Mouse (Mus musculus): ENCODE measurements around the gene Ano1.
A peak's percentile ranks its signal among the peaks of the same experiment; 100 is the strongest.

Gene Ano1

DNA sequence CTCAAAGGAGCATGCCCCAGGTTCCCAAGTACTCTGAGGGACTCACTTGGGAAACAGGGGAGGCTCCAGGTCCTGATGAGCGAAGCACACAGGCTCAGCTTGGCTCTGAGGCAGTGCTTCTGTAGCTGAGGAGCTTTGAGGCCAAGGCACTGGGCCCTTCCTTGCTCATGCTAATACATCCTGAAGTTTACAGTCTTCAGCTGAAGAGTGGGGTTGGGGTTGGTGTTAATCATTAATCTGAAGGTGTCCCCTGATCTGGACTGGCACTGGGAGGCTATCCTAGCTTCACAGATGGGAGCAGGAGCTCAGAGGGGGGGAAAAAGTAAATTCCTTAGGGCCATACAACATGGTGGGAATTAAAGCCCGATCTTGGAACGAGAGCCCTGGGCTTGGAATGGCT is 117.3 kb downstream of the Ano1 start:
- DNase-seq, result no peak

DNA sequence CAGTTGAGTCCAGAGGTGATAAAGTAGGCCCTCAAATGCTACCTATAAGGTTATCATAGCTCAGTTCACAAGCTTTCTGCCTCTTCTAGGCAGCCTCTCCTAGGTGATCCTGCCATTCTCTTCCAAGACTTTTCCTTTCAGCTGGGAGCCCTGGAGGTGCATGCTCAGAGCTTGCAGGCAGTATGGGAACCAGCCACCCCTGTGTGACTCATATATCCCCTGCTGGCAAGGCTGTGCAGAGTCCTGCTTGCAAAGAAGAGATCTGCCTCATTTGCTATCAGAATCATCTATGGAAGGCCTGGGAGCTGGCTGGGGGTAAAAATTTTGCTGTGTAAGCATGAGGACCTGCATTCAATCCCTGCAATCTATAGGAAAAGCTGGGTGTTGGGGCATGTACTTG is 119.5 kb downstream of the Ano1 start:
- no peak for DNase-seq

DNA sequence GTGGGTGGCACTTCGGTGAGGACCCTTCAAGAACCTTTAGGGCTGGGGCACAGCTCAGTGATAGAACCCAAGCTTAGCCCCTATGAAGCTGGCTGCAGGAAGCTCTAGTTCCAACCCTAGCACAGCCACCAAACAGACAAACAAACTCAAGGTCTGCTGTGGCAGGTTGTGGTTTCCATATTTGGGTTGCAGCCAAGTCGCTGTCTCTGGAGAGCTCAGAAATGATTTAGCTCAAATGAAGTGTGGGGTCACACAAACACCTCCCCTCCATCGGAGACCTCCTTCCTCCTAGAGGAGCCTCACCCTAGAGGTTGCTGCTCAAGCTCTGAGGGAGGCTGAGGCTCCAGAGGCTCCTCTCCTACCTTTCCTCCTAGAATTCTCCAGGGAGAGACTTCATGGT is 121.2 kb downstream of the Ano1 start:
- no peak for DNase-seq

DNA sequence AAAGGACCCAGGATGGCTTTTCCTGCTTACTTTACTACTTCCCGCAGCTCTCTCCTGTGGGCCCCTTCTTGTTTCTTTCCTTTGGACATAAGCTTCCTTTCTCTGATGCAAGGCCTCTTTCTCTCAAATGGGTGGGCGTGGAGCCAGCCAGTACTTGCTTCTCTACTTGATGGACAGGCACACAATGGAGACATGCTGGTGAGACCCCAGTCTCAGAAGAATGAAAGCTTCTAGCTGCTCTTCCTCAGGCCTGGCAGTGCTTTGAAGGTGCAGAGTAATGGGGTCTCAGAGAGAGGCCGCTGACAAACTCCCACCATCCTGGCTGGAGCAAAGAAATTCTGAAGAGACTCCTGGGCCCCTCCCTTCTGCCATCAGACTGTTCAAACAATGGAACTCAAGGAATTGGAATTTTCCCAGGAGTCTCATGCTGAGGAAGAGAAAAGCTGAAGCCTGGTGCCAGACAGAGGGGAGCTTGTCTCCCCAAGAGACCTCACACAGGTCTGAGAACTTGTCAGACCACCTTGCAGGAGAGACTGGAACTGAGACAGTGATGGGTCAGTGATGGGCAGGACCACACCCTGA is 123.3 kb downstream of the Ano1 start:
- DNase-seq, result peak; percentile 78

DNA sequence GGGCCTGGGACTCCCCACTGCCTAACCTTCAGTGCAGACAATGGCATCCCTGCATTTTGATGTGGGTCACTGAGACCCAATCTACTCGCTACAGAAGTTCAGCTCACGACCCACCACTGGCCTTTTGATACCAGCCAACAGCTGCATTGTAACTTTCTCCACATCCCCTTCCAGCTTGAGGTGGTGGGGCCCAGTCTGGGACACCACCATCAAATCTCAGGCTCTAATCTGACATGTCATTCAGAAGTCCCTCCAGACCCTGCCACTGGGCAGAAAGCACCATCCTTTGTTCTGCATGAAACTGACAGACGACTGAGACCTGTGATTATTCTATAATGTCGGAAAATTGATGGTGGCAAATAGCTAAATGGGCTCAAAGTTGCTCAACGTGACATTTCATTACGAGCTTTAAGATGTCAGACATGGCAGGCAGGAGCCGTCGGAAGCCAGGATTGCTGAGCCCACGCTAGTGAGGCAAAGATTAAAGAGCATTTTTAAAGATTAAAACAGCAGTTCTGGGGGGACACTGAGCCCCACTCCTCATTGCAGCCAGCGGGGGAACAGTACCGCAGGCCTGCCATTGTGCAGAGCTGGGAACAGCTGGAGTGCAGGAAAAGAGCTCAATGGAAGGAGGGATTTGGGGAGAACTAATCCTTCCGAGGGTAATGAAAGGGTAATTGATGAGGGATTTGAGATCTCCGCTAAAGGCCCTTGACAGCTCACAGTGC is 124.0 kb downstream of the Ano1 start:
- DNase-seq, result peak; percentile 47

DNA sequence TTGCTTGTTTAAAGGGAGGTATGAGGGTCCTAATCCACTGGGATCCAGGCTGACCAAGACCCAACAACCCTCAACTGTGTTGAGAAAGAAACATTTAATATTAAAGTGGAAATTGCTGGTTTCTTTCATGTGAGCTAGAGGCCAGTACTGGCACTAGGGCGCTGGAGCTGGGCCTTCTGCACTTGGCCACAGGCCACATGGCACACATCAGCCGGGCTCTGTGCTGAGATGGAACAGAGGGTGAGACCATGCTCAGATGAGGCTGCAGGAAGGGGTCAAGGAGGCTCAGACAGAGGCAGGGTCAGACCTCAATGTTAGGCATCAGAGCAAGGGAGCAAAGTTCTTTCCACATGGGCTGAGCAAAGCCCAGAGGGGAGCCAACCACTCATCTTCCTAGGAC is 125.7 kb downstream of the Ano1 start:
- DNase-seq, result no peak

DNA sequence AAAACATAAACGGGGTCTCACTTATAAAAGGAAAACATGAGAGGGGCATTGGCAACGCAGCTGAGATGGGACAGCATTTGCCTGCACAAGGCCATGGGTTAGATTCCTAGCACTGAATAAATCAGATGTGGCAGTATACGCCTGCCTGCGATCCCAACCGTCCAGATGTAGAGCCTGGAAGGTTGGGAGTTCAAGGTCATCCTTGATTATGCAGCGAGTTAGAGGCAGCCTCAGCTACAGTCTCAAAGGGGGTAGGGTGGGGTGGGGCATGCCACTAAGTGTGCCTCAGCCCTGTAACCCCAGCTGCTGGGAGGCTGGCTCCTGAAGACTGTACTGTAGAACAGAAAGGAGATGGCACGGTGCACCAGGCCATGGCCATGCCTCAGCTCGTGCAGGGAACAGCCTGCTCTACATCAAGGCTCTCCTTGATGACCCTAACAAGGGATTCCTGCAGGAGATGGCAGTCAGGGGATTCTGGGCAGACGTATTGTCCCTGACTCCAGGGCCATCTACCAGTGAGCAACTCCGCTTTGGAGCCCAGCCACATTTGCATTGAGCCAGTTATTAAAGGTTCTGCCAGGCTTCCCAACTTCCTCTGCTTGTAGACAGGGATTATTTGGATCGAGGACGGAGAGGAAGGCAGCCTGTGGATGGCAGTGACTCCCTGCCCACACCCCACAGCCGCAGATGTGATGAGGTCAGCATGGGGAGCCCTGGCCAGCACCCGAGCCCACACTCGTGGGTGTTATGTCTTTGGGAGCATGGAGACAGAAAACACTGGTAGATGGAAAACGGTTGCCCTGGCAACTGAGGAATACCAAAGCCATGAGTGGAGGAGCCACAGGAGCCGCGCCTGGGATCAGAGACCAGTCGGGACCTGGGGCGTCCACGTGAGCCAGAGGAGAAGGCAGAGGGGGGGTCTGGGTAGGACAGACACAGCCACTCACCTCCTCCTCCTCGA is 130.8 kb downstream of the Ano1 start:
- no peak for DNase-seq

DNA sequence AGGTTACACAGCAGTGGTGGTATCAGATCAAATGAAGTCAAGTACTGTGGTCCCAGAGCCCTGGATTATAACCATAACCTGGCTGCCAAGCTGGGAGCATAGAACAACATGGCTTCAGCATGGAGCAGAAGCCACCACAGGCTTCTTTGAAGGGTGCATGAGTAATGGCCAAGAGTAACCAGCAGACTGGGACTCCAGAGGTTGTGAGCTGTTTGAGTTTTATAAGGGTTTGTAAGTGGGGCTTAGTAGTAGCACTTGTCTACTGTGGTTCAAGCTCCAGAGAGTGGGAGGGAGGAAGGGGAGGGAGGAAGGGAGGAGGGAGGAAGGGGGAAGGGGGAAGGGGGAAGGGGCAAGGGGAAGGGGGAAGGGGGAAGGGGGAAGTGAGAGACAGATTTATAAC is 131.5 kb downstream of the Ano1 start:
- DNase-seq, result no peak

DNA sequence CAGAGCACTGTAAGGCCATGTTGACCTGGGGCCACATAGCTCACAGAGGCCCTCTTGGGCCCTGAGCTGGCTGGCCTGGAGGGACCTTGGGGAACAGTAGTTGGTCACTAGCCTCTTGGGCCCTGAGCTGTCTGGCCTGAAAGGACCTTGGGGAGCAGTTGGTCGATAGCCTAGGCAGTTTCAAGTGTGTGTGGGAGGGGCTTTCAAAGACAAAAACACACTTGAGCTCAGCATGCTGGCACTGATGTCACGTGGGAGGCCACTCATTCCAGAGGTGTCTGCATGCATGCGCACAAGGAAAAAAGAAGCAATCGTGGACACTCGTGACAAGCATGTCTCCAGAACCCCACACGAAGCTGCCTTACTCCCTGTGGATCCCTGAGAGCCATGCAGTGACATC is 136.4 kb downstream of the Ano1 start:
- DNase-seq, result no peak

DNA sequence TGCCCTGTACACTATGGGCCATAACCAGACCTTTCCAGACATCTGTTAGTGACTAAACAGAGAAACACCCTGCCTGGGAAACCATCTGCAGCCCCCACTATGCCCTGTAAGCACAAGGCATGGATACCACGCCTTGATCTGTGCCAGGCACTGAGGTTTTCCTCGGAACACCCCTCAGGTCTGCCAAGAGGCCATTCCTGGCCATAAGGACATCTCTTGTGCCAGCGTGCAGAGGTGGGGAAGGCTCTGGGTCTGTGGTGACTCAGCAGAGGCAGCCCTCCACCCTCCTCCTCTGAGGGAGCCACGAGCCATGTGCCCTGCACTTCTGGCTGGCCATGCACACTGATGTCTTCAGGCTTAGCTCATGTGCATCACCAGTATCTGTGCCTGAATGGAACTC is 138.9 kb downstream of the Ano1 start:
- DNase-seq, result no peak

DNA sequence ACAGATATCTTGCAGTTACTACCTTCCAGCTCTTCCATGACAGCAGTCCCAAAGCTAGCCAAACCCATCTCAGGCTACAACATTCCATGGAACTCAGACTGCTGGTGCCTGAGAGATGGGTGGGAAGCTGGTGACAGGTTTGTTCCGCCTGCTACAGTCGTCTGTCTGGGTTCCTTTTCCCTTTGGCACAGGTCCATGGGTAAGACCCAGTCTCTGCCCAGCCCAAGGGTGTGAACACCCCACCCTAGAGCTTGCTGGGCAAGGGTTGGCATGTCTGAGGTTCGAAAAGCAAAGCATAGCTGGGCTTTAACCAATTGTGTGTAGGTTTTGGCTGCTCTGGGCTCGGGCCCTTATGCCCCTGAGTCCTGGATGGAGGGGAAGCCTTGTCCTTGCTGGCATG is 139.4 kb downstream of the Ano1 start:
- DNase-seq, result no peak

DNA sequence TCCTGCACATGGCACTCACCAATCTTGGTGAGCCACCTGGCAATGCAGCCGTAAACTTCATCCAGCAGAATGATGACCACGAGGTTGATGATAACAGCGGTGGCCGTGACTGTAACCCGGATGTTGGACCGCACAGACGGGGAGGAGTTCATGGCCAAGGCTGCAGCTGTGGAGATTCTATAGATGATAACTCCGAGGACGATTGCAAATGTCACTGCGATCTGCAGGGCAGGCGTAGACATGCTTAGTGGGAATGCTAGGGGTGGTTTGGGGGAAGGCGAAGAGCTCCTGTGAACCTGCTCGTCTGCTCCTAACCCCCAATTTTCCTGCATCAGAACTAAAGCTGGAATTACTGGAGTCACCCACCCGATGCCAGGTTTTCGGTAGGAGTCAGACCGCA is 140.2 kb downstream of the Ano1 start:
- no peak for DNase-seq

DNA sequence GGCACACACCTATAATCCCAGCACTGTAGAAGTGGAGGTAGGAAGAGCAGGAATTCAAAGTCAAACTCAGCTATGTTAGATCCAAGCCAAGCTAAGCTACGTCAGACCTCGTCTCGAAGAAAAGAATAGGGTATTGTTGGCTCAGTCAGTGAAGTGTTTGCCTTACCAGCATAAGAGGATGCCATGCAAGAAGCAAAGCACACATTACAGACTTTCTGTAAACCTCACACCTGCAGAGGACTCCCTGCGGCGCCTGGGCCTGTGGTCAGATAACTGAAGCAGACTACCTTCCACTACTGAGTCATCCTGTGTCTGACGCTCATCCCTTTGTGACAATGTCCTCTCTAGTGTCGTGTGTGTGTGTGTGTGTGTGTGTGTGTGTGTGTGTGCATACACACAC is 142.2 kb downstream of the Ano1 start:
- no peak for DNase-seq

DNA sequence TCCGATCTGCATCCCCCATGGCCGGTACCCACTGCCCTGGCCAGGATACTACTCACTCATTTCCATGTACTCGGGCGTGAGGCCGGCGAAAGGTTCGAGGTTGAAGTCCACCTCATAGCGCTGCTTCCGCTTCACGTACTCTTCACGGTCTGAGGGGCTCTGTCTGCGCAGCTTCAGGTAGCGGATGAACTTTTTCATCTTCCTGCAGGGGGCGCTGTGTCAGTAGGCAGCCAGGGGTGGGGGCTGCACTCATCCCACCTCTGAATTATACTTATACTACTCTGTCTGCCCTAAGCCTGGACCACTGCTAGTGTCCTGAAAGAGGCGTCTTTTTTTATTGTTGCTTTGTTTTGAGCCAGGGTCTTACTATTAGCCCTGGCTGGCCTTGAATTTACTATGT is 143.9 kb downstream of the Ano1 start:
- DNase-seq, result no peak

DNA sequence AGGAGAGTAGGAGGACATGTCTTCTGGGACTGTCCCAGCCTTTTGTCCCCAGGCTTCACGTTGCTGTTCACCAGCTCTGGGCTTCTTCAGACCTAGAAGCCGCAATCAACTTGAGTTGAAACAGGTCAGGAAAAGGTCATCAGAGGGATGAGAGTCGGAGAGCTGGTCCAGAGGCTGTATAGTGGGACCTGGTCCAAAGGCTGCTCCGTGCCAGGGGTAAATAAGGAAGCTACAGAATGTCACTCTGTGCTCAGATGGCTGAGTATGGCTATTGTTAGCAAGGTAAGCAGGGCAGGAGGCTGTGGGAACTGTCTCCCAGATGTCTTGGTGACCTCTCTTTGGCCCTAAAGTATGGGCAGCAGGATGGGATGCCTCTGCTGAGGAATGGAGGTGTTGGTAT is 147.0 kb downstream of the Ano1 start:
- no peak for DNase-seq

DNA sequence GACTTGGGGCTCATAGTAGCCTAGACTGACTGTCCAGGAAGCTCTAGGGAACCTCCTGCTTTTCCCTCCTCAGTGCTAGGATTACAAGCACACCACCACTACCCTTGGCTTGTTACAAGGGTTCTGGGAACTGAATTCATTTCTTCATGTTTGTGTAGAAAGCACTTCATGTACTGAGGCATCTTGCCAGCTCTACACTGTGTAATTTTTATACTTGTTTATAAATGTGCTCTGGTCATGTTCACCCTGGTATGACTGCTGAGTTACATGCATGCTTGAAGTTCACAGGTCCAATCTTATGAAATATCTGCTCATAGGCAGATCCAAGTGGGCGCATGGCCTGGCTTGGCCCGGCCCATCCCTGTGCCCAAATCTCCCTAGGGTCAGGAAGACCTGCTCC is 147.5 kb downstream of the Ano1 start:
- no peak for DNase-seq

DNA sequence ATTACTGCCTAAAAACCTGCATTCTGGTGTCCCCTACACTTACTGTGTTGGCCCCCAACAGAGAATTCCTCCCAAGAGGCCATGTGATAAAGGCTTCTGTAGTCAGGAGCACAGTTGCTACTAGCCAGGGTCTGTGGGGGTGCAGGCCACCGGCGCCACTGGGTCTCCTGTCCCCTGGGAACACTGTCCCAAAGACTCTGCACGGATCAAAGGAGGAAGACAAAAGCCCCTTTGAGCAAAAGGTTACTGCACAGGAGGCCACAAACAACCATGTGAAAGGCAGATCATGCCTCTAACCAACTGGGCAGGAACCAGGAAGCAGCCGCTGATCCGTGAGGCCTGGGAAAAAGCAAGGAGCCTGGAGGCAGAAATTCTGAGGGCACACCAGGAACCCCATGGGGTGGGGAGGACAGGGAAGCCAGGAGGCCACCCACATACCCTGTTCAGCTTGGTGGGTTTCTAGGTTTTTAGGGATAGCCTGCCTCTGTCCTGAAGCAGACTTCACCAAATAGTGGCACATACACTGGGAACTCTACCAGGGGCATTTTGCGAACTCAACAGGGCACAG is 151.4 kb downstream of the Ano1 start:
- DNase-seq, result peak; percentile 85

DNA sequence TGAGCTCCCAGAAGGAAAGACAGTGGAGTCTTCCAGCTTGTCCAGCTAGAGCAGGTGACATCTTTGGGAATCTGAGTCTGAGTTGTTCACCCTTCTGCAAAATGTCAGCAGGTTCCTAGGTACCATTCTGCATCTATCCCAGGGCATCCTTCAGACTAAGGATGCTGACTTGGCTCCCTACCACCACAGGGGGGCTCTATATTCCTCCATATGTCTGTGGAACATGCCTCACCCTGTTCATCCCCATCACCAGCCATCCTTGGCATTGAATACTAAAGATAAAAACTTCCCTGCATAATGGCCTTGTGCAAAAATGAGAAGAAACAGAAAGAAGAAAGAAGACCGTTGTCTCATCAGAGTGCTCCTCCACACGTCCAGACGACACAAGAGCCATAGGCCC is 162.3 kb downstream of the Ano1 start:
- DNase-seq, result peak; percentile 30

DNA sequence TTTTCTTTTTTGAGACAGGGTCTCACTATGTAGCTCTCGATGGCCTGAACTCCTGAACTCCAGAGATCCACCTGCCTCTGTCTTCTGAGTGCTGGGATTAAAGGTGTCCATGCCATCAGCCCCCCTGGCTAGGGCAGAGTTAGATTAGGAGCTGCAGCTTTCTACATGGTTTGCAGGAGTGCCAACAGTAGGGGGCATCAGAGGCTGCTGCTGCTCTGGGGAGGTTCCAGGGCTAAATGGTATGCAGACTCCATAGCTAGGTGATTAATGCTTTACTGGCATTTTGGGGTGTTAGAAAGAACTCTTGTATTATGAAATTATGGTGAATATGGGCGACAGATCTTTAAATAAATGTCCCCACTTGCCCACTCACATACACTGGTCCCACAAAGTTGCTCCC is 164.5 kb downstream of the Ano1 start:
- DNase-seq, result peak; percentile 60

DNA sequence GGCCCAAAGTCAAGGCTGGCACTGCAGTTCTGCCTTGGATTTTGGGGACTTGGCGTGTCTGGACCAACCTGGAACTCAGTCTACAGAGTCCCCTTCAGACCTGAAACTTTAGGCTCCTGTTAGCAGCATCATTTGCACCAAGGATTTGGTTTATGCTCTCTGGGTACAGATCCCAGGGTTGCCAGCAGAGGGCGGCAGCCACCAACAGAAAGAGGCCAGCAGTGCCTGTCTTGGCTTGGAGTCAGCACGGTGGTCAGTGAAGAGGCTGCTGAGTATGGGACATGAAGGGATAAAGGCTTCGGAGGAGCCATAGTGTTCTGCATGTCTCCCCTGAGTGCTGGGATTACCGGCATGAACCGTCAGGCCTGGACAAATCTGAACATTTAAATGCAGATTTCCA is 166.1 kb downstream of the Ano1 start:
- peak; percentile 85 for DNase-seq

DNA sequence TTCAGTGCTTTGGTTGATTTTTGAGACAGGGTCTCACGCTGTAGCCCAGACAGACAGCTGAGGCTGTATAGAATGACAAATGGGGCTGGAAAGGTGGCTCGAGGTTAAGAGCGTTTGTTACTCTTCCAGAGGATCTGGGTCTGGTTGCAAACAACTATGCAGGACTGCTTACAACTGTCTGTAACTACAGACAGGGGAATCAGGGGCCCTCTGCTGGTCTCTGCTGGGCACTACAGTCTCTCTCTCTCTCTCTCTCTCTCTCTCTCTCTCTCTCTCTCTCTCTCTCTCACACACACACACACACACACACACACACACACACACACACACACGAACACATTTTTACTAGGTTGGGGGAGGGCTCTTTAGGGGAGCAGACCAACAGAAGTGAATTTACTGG is 168.2 kb downstream of the Ano1 start:
- peak; percentile 83 for DNase-seq

DNA sequence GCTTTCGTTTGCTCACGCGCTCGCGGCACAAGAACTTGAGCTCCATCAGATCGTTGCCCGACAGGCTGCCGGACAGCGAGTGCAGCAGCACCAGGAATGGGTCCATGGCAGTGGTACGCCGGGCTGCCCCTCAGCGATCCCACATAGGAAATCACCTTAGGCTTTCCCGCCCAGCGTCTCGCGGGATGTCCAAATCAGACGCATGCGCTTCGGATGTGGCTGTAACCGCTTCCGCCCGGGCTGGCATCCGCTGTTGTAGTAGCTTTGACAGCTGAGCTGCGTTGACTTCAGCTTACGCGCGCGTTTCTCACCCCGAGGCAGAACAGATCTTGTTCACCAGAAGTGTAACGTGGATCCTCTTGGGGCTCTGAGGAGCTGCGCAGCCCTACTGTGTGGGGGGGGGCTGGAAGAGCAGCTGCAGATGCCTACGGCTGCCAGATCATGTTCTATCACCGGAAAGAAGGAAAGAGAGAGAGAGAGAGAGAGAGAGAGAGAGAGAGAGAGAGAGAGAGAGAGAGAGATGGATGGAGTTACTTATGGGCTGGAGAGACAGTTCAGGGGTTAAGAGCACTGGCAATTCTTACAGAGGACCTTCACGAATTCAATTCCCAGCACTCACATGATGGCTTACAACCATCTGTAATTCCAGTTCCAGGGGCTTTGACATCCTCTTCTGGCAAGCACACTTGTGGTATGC is 169.3 kb downstream of the Ano1 start, which contains the start of gene Fadd:
Gene Fadd, minus strand, starts transcription at position 180 of the 697 bp plus-strand sequence.
- DNase-seq, result peak; percentile 97
